Mouse (Mus musculus) ovary, adult 18-20 months (tissue): ENCODE data around the gene Macc1.

ENCODE experiments used
- DNase-seq: peaks from one replicate; pipeline ENCODE4 v3.0.0; 2022; ENCODE audit warnings: low spot score, mixed read lengths

Macc1 gene

DNA sequence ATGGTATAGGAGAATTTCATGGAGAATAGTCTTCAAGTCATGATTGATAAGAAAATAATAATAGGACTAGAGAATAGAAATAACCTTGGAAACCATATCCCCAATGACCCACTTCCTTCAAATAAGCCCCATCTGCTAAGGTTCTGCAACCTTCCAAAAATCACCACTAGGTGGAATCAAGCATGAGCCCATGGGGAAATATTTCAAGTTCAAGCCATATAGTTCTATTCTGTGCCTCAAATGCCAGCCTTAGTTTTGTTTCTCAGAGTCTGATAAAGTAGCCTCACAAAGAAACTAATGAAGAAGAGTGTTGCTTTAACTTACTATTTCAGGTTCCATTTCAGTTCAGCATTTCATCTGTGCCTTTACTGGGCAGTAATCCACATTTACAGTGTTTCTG is 197.1 kb downstream of the Macc1 start:
- no peak for DNase-seq
